Mouse (Mus musculus) spleen, adult 2 months (tissue): Measurements from ENCODE around the gene Olfr1076.
"Not testable (repeated sequence)": the region's sequence is repeated elsewhere in the genome, so short reads cannot be mapped to it uniquely, and the experiment has no call there.

ENCODE experiments used
- CTCF ChIP-seq: fragments of 200-500 bp; IDR thresholded peaks from 2 replicates; pipeline ENCODE4 v1.5.1; 2011; ENCODE audit warnings: mild to moderate bottlenecking, inconsistent platforms; ENCODE audit not compliant: insufficient read depth, insufficient read length, insufficient replicate concordance; ENCODE audit errors: extremely low read depth
- POLR2A ChIP-seq: fragments of 200-500 bp; IDR thresholded peaks from 2 replicates; pipeline ENCODE4 v1.6.1; 2011; ENCODE audit warnings: low read depth, low read length, inconsistent platforms

DNA sequence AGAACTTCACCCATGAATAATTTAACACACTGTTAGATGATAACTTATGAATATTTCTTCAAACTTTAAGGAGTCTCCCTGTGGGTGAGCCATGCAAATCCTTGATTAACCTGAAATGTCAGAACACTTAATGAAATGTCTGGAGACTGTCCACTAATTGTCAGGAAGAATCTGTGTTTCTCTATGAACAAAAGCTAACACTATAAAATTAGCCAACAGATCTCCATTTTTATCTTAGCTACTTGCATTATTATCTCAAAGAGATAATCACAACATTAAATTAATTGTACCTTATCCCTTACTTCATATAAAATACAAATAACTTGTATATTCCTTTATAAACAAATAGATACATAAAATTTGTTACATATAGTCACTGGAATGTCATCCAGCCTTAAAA is 49.9 kb downstream of the Olfr1076 start, which contains the start of gene Olfr1080:
- not testable (repeated sequence) for TF ChIP-seq CTCF, POLR2A
